Mouse (Mus musculus) brain, embryonic 14.5 days (tissue): ENCODE results near the gene Gm29666.

ENCODE experiments used
- CTCF ChIP-seq: fragments of 200-500 bp; IDR thresholded peaks from 2 replicates; pipeline ENCODE4 v1.5.1; 2012; ENCODE audit warnings: inconsistent platforms, mild to moderate bottlenecking, moderate library complexity, borderline replicate concordance; ENCODE audit not compliant: insufficient read depth, insufficient read length; ENCODE audit errors: extremely low read depth
- POLR2A ChIP-seq: fragments of 200-500 bp; IDR thresholded peaks from 2 replicates; pipeline ENCODE4 v1.6.1; 2012; ENCODE audit warnings: mild to moderate bottlenecking, inconsistent platforms, borderline replicate concordance; ENCODE audit not compliant: poor library complexity, insufficient read depth, insufficient read length, severe bottlenecking; ENCODE audit errors: extremely low read depth

- TF ChIP-seq CTCF, result no peak
- TF ChIP-seq POLR2A, result no peak
Measured at GRCm38 (mm10) chr15:84891246-84891645, 28.6 kb downstream of the Gm29666 start.
